Mouse (Mus musculus) thymus, adult 2 months (tissue): ENCODE data around the gene Casp9. TPM values are rescaled to one million over a fixed set of nuclear protein-coding genes. Genes with fewer than 3 reads are reported as not detected.

Experiments
- DNase-seq: peaks from one replicate; pipeline ENCODE4 v3.0.0; 2021
- H3K27ac ChIP-seq: fragments of 200-500 bp; 2 replicates; pipeline ENCODE4 v1.5.1; 2012; ENCODE audit warnings: low read length, control low read depth; ENCODE audit not compliant: control insufficient read depth, insufficient read depth
- H3K27me3 ChIP-seq: fragments of 200-500 bp; 2 replicates; pipeline ENCODE4 v1.6.1; 2012; ENCODE audit warnings: mild to moderate bottlenecking, low read length, moderate library complexity, mixed read lengths; ENCODE audit not compliant: control insufficient read depth, insufficient read depth
- H3K36me3 ChIP-seq: fragments of 200-500 bp; 2 replicates; pipeline ENCODE4 v1.6.1; 2012; ENCODE audit warnings: mild to moderate bottlenecking, low read length, moderate library complexity; ENCODE audit not compliant: control insufficient read depth, insufficient read depth
- H3K4me1 ChIP-seq: fragments of 200-500 bp; replicated peaks from 2 replicates; pipeline ENCODE4 v1.6.1; 2012; ENCODE audit warnings: low read length; ENCODE audit not compliant: control insufficient read depth, insufficient read depth
- H3K4me3 ChIP-seq: fragments of 200-500 bp; 2 replicates; pipeline ENCODE4 v1.5.1; 2012; ENCODE audit warnings: mild to moderate bottlenecking, low read length, control low read depth, moderate library complexity; ENCODE audit not compliant: control insufficient read depth, insufficient read depth
- CTCF ChIP-seq: fragments of 200-500 bp; IDR thresholded peaks from 2 replicates; pipeline ENCODE4 v1.5.1; 2012; ENCODE audit warnings: mild to moderate bottlenecking, control low read depth, low read length, moderate library complexity, borderline replicate concordance; ENCODE audit not compliant: control insufficient read depth, poor library complexity, insufficient read depth; ENCODE audit errors: extremely low read depth
- POLR2A ChIP-seq: fragments of 200-500 bp; IDR thresholded peaks from 2 replicates; pipeline ENCODE4 v1.6.1; 2012; ENCODE audit warnings: mild to moderate bottlenecking, low read length, control low read depth, moderate library complexity; ENCODE audit not compliant: control insufficient read depth, poor library complexity, insufficient read depth; ENCODE audit errors: extremely low read depth
- WGBS: fragments of 180-500 bp; shearing (Covaris S2); methylation state at CpG from one replicate; pipeline ENCODE4 v1.1.7; 2018; 5-methylcytosine and 5-hydroxymethylcytosine counted together
- polyA plus RNA-seq: library from polyadenylated mRNA; depleted of rRNA; stranded (reverse); fragments of >200 nt; gene quantifications from 2 replicates; pipeline ENCODE4 v1.2.3, GENCODE M21; 2012

Gene Casp9
- polyA plus RNA-seq, 1 experiment: 16.9 TPM

- no peaks in the 10 kb centered on the region for H3K36me3 ChIP-seq
- DNase-seq: no peak
- 35% methylated on average over 3 of the region's 3 CpGs for WGBS
These were observed 3.7 kb upstream of the Casp9 start for GRCm38 (mm10) chr4:141789564-141790218.

GRCm38 (mm10) chr4:141790524-141790990 lies 2.9 kb upstream of the Casp9 start, which contains the start of gene Dnajc16:
Dnajc16 (minus strand) TSS chr4:141790931.
- under 1% methylated on average over 42 of the region's 42 CpGs for WGBS
- peaks cover 11% of the 10 kb centered on the region for H3K4me1 ChIP-seq
- DNase-seq: peak; percentile 94
- H3K4me3 ChIP-seq: peak within 1 kb of the TSS; percentile 71
- no peak for TF ChIP-seq CTCF
- peak; percentile 70; the same call in 1 of the 2 replicates for TF ChIP-seq POLR2A
- H3K36me3 ChIP-seq: no peaks in the 10 kb centered on the region
- H3K27me3 ChIP-seq: no peaks in the 10 kb centered on the region
- H3K27ac ChIP-seq: 0 out of 2 replicates have a peak within 1 kb of the TSS, but pooled peaks have one; percentile 6

More at GRCm38 (mm10) chr4:141789564-141790218, 3.7 kb upstream of the Casp9 start:
- Histone ChIP-seq H3K27me3 (no peaks in the 10 kb centered on the region), H3K27ac (0 out of 2 replicates have a peak overlapping the region, but pooled peaks have one; percentile 6), H3K4me1 (peaks cover 11% of the 10 kb centered on the region), H3K4me3 (peak overlapping the region; percentile 71)
- TF ChIP-seq CTCF (no peak), POLR2A (no peak)

GRCm38 (mm10) chr4:141791486-141791885 lies 1.9 kb upstream of the Casp9 start:
- no peak overlapping the region for H3K27ac ChIP-seq

GRCm38 (mm10) chr4:141791951-141792350 lies 1.5 kb upstream of the Casp9 start:
- WGBS: 79% methylated on average over 8 of the region's 8 CpGs
- DNase-seq: no peak
- Histone ChIP-seq H3K36me3 (no peaks in the 10 kb centered on the region), H3K4me1 (peaks cover 11% of the 10 kb centered on the region), H3K27ac (no peak overlapping the region), H3K4me3 (no peak overlapping the region), H3K27me3 (no peaks in the 10 kb centered on the region)
- no peak for TF ChIP-seq POLR2A
- no peak for TF ChIP-seq CTCF

More at GRCm38 (mm10) chr4:141791486-141791885, 1.9 kb upstream of the Casp9 start:
- Histone ChIP-seq H3K4me3 (no peak overlapping the region), H3K27me3 (no peaks in the 10 kb centered on the region), H3K4me1 (peaks cover 11% of the 10 kb centered on the region), H3K36me3 (no peaks in the 10 kb centered on the region)
- no peak for TF ChIP-seq POLR2A
- TF ChIP-seq CTCF: no peak
- no peak for DNase-seq
- 92% methylated on average over 7 of the region's 7 CpGs for WGBS

- 6% methylated on average over 10 of the region's 10 CpGs for WGBS
- H3K4me1 ChIP-seq: peaks cover 11% of the 10 kb centered on the region
- no peak for DNase-seq
- H3K27ac ChIP-seq: peak overlapping the region; percentile 66
- H3K4me3 ChIP-seq: peak overlapping the region; percentile 86
- no peaks in the 10 kb centered on the region for H3K27me3 ChIP-seq
- no peaks in the 10 kb centered on the region for H3K36me3 ChIP-seq
- TF ChIP-seq CTCF (no peak), POLR2A (no peak)
These were observed 694 bp upstream of the Casp9 start for GRCm38 (mm10) chr4:141792554-141793281.

GRCm38 (mm10) chr4:141794152-141794535 lies 732 bp downstream of the Casp9 start:
- peak overlapping the region; percentile 86 for H3K4me3 ChIP-seq
- H3K27ac ChIP-seq: peak overlapping the region; percentile 25; the same call in 1 of the 2 replicates
- 2% methylated on average over 5 of the region's 5 CpGs for WGBS
- DNase-seq: no peak
- H3K27me3 ChIP-seq: no peaks in the 10 kb centered on the region
- no peaks in the 10 kb centered on the region for H3K36me3 ChIP-seq
- TF ChIP-seq CTCF (no peak), POLR2A (no peak)
- H3K4me1 ChIP-seq: peaks cover 11% of the 10 kb centered on the region
